In genomic region chr15:31530659-31531445, GRCm38 (mm10) we compare ENCODE assay signal across 8 mouse cellular contexts. TPM values are rescaled to one million over a fixed set of nuclear protein-coding genes. Genes with fewer than 3 reads are reported as not detected.
DNase-seq lines count a peak whose midpoint lies in the region; ATAC-seq and TF ChIP-seq lines count a peak whose summit lies in the region.

Gene March6 (minus strand): TSS chr15:31531053.

- H3K9me3 ChIP-seq in hindbrain, embryonic 10.5 days, result peaks cover 7% of the 10 kb centered on the region; the same call in 1 of the 2 replicates
- H3K9me3 ChIP-seq in lung, embryonic 16.5 days (ENCODE audit: control insufficient read depth, low read length), result no peaks in the 10 kb centered on the region

- H3K4me2 ChIP-seq in lung, embryonic 16.5 days (ENCODE audit: low read depth, low read length), result peak within 1 kb of the TSS; percentile 66

- peak; percentile 97 for DNase-seq in MN1 (ENCODE audit: low spot score)
- peak; percentile 93 for DNase-seq in cerebellum, adult 9-10 months
- peak; percentile 80 to 94 for DNase-seq in frontal cortex, adult 2 months (ENCODE audit: extremely low spot score in 1 of 2, low spot score in 1 of 2)
- peak; percentile 91 for DNase-seq in hindbrain, embryonic 10.5 days (ENCODE audit: low spot score)
- DNase-seq in layer of hippocampus, adult 9-11 months, result peak; percentile 94
- DNase-seq in ovary, adult 18-20 months (ENCODE audit: low spot score), result peak; percentile 81
- DNase-seq in thymus, adult 2 months, result peak; percentile 90

- peak within 1 kb of the TSS; percentile 93 for H3K4me3 ChIP-seq in hindbrain, embryonic 10.5 days
- peak within 1 kb of the TSS; percentile 76 for H3K4me3 ChIP-seq in lung, embryonic 16.5 days (ENCODE audit: low read length)
- H3K4me3 ChIP-seq in thymus, adult 2 months (ENCODE audit: control insufficient read depth, insufficient read depth, low read length), result peak within 1 kb of the TSS; percentile 99

- H3K27ac ChIP-seq in hindbrain, embryonic 10.5 days, result peak within 1 kb of the TSS; percentile 97
- H3K27ac ChIP-seq in lung, embryonic 16.5 days (ENCODE audit: low read length), result peak within 1 kb of the TSS; percentile 96
- peak within 1 kb of the TSS; percentile 91 for H3K27ac ChIP-seq in thymus, adult 2 months (ENCODE audit: control insufficient read depth, insufficient read depth, low read length)

- peaks cover 20% of the 10 kb centered on the region for H3K36me3 ChIP-seq in hindbrain, embryonic 10.5 days
- no peaks in the 10 kb centered on the region for H3K36me3 ChIP-seq in lung, embryonic 16.5 days (ENCODE audit: control insufficient read depth, insufficient read depth, low read length)
- no peaks in the 10 kb centered on the region for H3K36me3 ChIP-seq in thymus, adult 2 months (ENCODE audit: control insufficient read depth, insufficient read depth, low read length)

- peak within 1 kb of the TSS; percentile 91 for H3K9ac ChIP-seq in lung, embryonic 16.5 days (ENCODE audit: low read length)

- peak; percentile 95 for TF ChIP-seq POLR2A in thymus, adult 2 months (IDR thresholded peaks at IDR 0.05; ENCODE audit: control insufficient read depth, extremely low read depth, insufficient read depth, low read length, poor library complexity)

- H3K27me3 ChIP-seq in hindbrain, embryonic 10.5 days (ENCODE audit: insufficient read depth, poor library complexity, severe bottlenecking), result no peaks in the 10 kb centered on the region
- no peaks in the 10 kb centered on the region for H3K27me3 ChIP-seq in lung, embryonic 16.5 days (ENCODE audit: control insufficient read depth, insufficient read depth, low read depth, low read length)
- H3K27me3 ChIP-seq in thymus, adult 2 months (ENCODE audit: control insufficient read depth, insufficient read depth, low read length), result no peaks in the 10 kb centered on the region

- under 1% methylated on average over 129 of the region's 132 CpGs for WGBS in hindbrain, embryonic 10.5 days
- 0% methylated on average over 62 of the region's 132 CpGs for WGBS in lung, embryonic 16.5 days
- WGBS in thymus, adult 2 months, result under 1% methylated on average over 116 of the region's 132 CpGs

- H3K4me1 ChIP-seq in hindbrain, embryonic 10.5 days (replicated peaks), result peaks cover 30% of the 10 kb centered on the region
- peaks cover 9% of the 10 kb centered on the region; the same call in 1 of the 2 replicates for H3K4me1 ChIP-seq in lung, embryonic 16.5 days (replicated peaks; ENCODE audit: control insufficient read depth, insufficient read depth, low read length)
- H3K4me1 ChIP-seq in thymus, adult 2 months (replicated peaks; ENCODE audit: control insufficient read depth, insufficient read depth, low read length), result peaks cover 9% of the 10 kb centered on the region; the same call in 1 of the 2 replicates

- TF ChIP-seq CTCF in thymus, adult 2 months (IDR thresholded peaks at IDR 0.05; ENCODE audit: borderline replicate concordance, control insufficient read depth, extremely low read depth, insufficient read depth, low read length, poor library complexity), result no peak

- peak; percentile 95 for ATAC-seq in lung, embryonic 16.5 days (ENCODE audit: low read depth)

RNA-seq across cellular contexts. Expression of gene March6, which starts in this region (rescaled TPM):
- polyA plus RNA-seq in frontal cortex, adult 2 months (2012; rRNA removed), result 81.3 and 95.9 TPM in 2 replicates
- 34.5 and 39.9 TPM in 2 replicates for polyA plus RNA-seq in hindbrain, embryonic 10.5 days (2016; fragmentation: Nextera tagmentation; extraction: Ambion mirVana)
- 28.2 and 29.4 TPM in 2 replicates for polyA plus RNA-seq in lung, embryonic 16.5 days (2015; fragmentation: Nextera tagmentation; extraction: Ambion mirVana)
- polyA plus RNA-seq in thymus, adult 2 months (2012; rRNA removed), result 24.0 and 27.3 TPM in 2 replicates

Comparison
In these comparisons a context has a peak if more than half of its experiments do, and no peak if none do; other contexts are left out.
1. Peak in every context shown above with its lines: DNase-seq, ATAC-seq, H3K4me3 ChIP-seq and H3K27ac ChIP-seq.